Mouse (Mus musculus) forebrain, embryonic 10.5 days (tissue): ENCODE results near the gene Lck. TPM values are rescaled to one million over a fixed set of nuclear protein-coding genes. Genes with fewer than 3 reads are reported as not detected.

Experiments used
- DNase-seq: peaks from one replicate; pipeline ENCODE4 v3.0.0-alpha.2; 2017; ENCODE audit warnings: low spot score; ENCODE audit errors: extremely low spot score
- H3K27ac ChIP-seq: fragments of 300-500 bp; sonication (generic); 2 replicates; pipeline ENCODE4 v1.5.1; 2016; ENCODE audit warnings: mild to moderate bottlenecking
- H3K27me3 ChIP-seq: fragments of 300-500 bp; sonication (generic); 2 replicates; pipeline ENCODE4 v1.6.1; 2016; ENCODE audit warnings: mild to moderate bottlenecking; ENCODE audit not compliant: poor library complexity, severe bottlenecking
- H3K36me3 ChIP-seq: fragments of 300-500 bp; sonication (generic); replicated peaks from 2 replicates; pipeline ENCODE4 v1.6.1; 2016; ENCODE audit warnings: mild to moderate bottlenecking, moderate library complexity
- H3K4me1 ChIP-seq: fragments of 300-500 bp; sonication (generic); 2 replicates; pipeline ENCODE4 v1.6.1; 2016
- H3K4me3 ChIP-seq: fragments of 300-500 bp; sonication (generic); 2 replicates; pipeline ENCODE4 v1.5.1; 2016; ENCODE audit warnings: mild to moderate bottlenecking, moderate library complexity
- H3K9me3 ChIP-seq: fragments of 300-500 bp; sonication (generic); 2 replicates; pipeline ENCODE4 v1.6.1; 2016; ENCODE audit warnings: mild to moderate bottlenecking, moderate library complexity
- WGBS: fragments of 180-500 bp; shearing (Covaris S2); methylation state at CpG from one replicate; pipeline ENCODE4 v1.1.7; 2016; 5-methylcytosine and 5-hydroxymethylcytosine counted together
- polyA plus RNA-seq: library from polyadenylated mRNA; unstranded; fragments of >200 nt; fragmentation: Nextera tagmentation; extraction: Ambion mirVana; gene quantifications from 2 replicates; pipeline ENCODE4 v1.2.1, GENCODE M21; 2016

Gene Lck
- polyA plus RNA-seq = 13.9 and 15.7 TPM in 2 replicates

DNA sequence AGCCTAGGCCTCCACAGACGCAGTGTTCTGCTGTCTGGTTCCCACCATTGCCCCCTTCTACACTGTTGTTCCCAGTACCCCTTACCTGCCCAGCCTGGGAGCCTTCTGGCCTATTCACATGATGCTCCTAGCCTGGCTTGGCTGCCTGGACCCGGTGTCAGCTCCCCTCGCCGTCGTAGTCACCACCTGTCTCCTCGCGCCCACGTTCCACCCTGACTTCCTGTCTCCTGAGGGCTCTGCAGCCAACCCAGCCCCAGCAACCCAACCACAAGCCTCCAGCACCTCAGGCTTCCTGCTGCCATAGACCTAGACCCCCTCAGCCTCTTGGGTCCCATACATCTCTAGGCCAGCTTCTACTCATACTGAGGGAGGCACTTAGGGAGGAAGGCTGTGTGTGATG, at the start of gene Lck:
Gene Lck, minus strand, starts transcription at position 212 of the 400 bp plus-strand sequence.
- H3K9me3 ChIP-seq = no peaks in the 10 kb centered on the region
- H3K4me3 ChIP-seq = no peak within 1 kb of the TSS
- WGBS = 91% methylated on average over 8 of the region's 8 CpGs
- DNase-seq = no peak
- H3K4me1 ChIP-seq = peaks cover 10% of the 10 kb centered on the region
- H3K27ac ChIP-seq = no peak within 1 kb of the TSS
- H3K36me3 ChIP-seq = no peaks in the 10 kb centered on the region
- peaks cover 5% of the 10 kb centered on the region; the same call in 1 of the 2 replicates for H3K27me3 ChIP-seq

GRCm38 (mm10) chr4:129622803-129623535, 49.5 kb upstream of the Lck start:
- Histone ChIP-seq H3K4me1 (peaks cover 57% of the 10 kb centered on the region), H3K27me3 (no peaks in the 10 kb centered on the region), H3K36me3 (peaks cover 26% of the 10 kb centered on the region), H3K27ac (peak overlapping the region; percentile 89), H3K4me3 (peak overlapping the region; percentile 69), H3K9me3 (no peaks in the 10 kb centered on the region)
- 23% methylated on average over 8 of the region's 8 CpGs for WGBS
- DNase-seq = no peak

GRCm38 (mm10) chr4:129622120-129622802, 48.8 kb upstream of the Lck start:
- Histone ChIP-seq H3K4me3 (peak overlapping the region; percentile 69), H3K36me3 (peaks cover 23% of the 10 kb centered on the region), H3K4me1 (peaks cover 61% of the 10 kb centered on the region), H3K27me3 (no peaks in the 10 kb centered on the region), H3K27ac (peak overlapping the region; percentile 89; the same call in 1 of the 2 replicates), H3K9me3 (no peaks in the 10 kb centered on the region)
- no peak for DNase-seq
- WGBS = 77% methylated on average over 11 of the region's 11 CpGs

DNA sequence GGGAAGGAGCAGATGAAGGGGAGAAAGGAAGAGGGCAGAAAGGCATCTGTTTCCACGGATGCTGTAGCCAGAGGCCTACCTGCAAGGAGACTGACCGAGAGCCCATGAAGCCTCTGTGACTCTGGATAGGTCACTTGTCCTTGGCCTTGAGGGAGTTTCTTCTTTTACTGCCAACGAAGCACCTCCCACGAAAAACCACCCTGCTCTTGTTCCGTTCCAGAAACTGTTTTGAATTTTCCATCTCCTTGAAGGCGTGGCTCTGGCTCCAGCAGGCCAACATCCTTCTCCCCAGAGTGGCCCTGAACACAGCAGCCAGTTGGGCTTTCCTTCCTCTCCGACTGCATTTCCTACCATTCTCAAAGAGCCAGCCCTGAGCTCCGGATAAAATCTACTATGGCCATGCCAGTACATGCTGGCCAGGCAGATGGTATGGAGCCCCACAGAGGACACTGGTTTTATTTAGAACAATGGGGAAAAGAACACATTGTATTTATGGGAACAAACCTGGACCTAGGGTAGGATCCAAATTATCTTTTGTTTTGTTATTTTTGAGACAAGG, 47.9 kb upstream of the Lck start:
- 82% methylated on average over 8 of the region's 8 CpGs for WGBS
- Histone ChIP-seq H3K9me3 (no peaks in the 10 kb centered on the region), H3K4me3 (no peak overlapping the region), H3K36me3 (peaks cover 23% of the 10 kb centered on the region), H3K4me1 (peaks cover 61% of the 10 kb centered on the region), H3K27ac (no peak overlapping the region), H3K27me3 (no peaks in the 10 kb centered on the region)
- no peak for DNase-seq

DNA sequence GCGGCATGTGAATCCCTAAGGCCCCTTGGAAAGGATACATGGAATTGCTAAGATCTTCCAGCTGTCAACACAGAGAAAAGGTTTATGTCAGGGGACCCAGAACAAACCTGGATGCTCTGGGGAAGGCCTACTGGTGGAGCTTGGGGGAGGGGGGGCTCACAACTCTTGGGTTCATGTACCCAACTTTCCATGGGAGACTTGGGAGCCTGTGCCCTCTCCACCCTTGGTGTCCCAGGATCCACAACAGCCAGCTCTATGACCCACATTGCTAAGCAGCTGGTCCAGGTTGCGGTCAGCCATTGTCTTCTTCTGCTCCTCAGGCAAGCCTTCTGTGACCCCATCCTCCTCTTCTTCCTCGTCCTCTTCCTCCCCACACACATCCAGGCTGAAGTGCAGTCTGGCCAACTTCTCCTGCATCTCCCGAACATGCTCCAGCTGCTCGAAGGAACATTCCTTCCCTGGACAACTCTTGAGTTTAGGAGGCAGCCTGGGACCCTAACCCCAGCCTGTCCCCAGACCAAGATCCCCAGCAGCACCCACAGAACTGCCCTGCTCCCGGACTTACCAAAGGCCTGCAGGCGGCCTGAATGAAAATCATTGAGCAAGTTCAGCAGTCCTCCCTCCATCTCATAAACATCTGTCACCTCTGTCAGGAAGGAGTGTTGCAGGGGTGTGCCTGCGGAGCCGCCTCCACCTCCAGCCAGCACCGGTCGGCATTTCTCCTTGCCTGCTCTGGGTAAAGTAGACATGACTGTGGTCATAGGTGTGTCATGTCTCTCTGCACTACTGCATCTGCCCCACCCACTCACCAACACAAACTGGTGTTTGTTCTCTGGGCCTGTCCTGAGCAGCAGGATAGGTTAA, 47.2 kb upstream of the Lck start:
- Histone ChIP-seq H3K27me3 (no peaks in the 10 kb centered on the region), H3K4me1 (peaks cover 56% of the 10 kb centered on the region), H3K27ac (no peak overlapping the region), H3K9me3 (no peaks in the 10 kb centered on the region), H3K4me3 (no peak overlapping the region), H3K36me3 (peaks cover 23% of the 10 kb centered on the region)
- 88% methylated on average over 11 of the region's 11 CpGs for WGBS
- no peak for DNase-seq

GRCm38 (mm10) chr4:129618786-129619691, 45.6 kb upstream of the Lck start, which contains the start of gene Iqcc:
Gene Iqcc (minus strand): TSS chr4:129619099.
- H3K27me3 ChIP-seq = no peaks in the 10 kb centered on the region
- peak; percentile 90 for DNase-seq
- H3K4me1 ChIP-seq = peaks cover 40% of the 10 kb centered on the region
- peaks cover 23% of the 10 kb centered on the region for H3K36me3 ChIP-seq
- peak within 1 kb of the TSS; percentile 93 for H3K27ac ChIP-seq
- WGBS = 6% methylated on average over 44 of the region's 44 CpGs
- peak within 1 kb of the TSS; percentile 78 for H3K4me3 ChIP-seq
- no peaks in the 10 kb centered on the region for H3K9me3 ChIP-seq

DNA sequence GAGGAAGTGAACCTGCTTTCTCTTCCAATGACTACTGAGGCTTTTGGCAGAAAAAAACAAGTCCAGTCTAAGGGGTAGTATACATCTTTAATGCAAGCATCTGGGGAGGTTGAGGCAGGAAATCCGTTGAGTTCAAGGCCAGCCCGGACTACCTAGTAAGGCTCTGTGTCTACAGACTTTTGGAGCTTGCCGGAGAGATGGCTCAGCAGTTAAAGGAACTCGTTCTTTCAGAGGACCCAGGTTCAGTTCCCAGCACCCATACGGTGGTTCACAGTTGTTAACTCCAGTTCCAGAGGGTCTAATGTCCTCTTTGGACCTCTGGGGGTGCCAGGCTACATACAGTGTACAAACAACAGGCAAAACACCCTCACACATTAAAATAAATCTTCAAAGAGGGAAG, 44.6 kb upstream of the Lck start:
- peaks cover 30% of the 10 kb centered on the region for H3K4me1 ChIP-seq
- H3K27me3 ChIP-seq = no peaks in the 10 kb centered on the region
- WGBS = 95% methylated on average over 5 of the region's 5 CpGs
- H3K9me3 ChIP-seq = no peaks in the 10 kb centered on the region
- peak overlapping the region; percentile 78 for H3K4me3 ChIP-seq
- DNase-seq = no peak
- peaks cover 26% of the 10 kb centered on the region for H3K36me3 ChIP-seq
- H3K27ac ChIP-seq = peak overlapping the region; percentile 93

DNA sequence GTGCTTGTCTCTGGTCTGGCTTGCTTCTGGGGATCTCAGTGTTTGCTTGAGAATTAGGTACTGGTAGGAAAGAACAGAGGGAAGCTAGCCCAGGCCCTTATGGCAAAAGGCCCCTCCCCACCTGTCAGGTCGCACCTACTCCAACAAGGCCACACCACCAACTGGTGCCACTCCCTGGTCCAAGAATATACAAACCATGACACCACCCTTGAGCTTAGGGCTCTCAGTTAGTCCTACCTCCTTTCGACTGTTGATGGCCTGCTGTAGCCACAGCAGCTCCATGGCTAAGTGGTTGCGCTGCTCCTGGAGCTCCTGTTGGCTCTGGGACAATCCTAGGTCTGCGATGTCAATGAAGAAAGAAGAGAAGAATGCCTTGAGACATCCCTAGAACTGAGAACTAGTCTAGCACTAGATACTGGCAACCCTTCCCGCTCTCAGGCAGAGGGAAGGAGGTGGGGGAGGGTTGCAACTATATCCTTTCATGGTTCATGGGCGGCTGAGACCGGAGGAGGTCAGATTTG, 43.7 kb upstream of the Lck start:
- peaks cover 26% of the 10 kb centered on the region for H3K36me3 ChIP-seq
- 97% methylated on average over 7 of the region's 7 CpGs for WGBS
- no peaks in the 10 kb centered on the region for H3K9me3 ChIP-seq
- no peak overlapping the region for H3K27ac ChIP-seq
- no peak overlapping the region for H3K4me3 ChIP-seq
- no peak for DNase-seq
- peaks cover 21% of the 10 kb centered on the region for H3K4me1 ChIP-seq
- no peaks in the 10 kb centered on the region for H3K27me3 ChIP-seq

- H3K27me3 ChIP-seq = no peaks in the 10 kb centered on the region
- 91% methylated on average over 3 of the region's 3 CpGs for WGBS
- peaks cover 18% of the 10 kb centered on the region for H3K4me1 ChIP-seq
- no peaks in the 10 kb centered on the region for H3K9me3 ChIP-seq
- no peak for DNase-seq
- no peak overlapping the region; the same call in 1 of the 2 replicates for H3K4me3 ChIP-seq
- H3K27ac ChIP-seq = no peak overlapping the region
- peaks cover 26% of the 10 kb centered on the region for H3K36me3 ChIP-seq
Observed at GRCm38 (mm10) chr4:129616631-129617030, 43.2 kb upstream of the Lck start.

DNA sequence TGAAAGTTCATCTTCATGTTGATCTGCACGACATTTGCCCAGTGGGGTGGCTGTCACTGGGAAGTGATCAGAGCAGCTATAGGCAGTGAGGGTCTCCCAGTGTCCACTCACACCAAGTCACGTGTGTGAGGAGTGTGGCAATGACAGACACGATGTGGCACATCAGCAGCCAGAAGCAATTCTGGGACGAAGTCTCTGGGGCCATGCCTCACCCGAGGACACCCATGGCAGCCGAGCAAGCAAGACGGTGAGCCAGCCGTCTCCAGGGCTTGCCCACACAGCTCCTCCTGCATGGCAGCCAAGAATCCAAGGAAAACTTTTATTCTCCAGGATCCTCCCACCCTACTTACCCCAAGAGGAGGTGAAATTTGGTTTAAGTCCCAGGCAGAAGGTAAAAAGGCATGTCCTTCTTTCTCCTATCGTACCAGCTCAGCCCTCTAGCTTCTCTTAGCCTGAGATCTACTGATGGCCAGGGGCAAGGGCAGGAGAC, 42.4 kb upstream of the Lck start:
- Histone ChIP-seq H3K27me3 (no peaks in the 10 kb centered on the region), H3K9me3 (no peaks in the 10 kb centered on the region), H3K4me1 (peaks cover 18% of the 10 kb centered on the region), H3K27ac (no peak overlapping the region), H3K4me3 (no peak overlapping the region), H3K36me3 (peaks cover 26% of the 10 kb centered on the region)
- DNase-seq = no peak
- WGBS = 94% methylated on average over 9 of the region's 9 CpGs

- H3K27ac ChIP-seq = no peak within 1 kb of the TSS
Observed at GRCm38 (mm10) chr4:129614093-129614492, 40.7 kb upstream of the Lck start, which contains the start of gene Dcdc2b. Gene Dcdc2b (minus strand): TSS chr4:129614257.

More at GRCm38 (mm10) chr4:129614093-129614492, 40.7 kb upstream of the Lck start, which contains the start of gene Dcdc2b:
- Histone ChIP-seq H3K4me1 (peaks cover 14% of the 10 kb centered on the region), H3K27me3 (no peaks in the 10 kb centered on the region), H3K36me3 (peaks cover 43% of the 10 kb centered on the region), H3K4me3 (no peak within 1 kb of the TSS), H3K9me3 (no peaks in the 10 kb centered on the region)
- no peak for DNase-seq
- WGBS = 88% methylated on average over 6 of the region's 6 CpGs
